Mouse (Mus musculus) kidney, postnatal 36 days (tissue): ENCODE measurements around the gene Tada3.

Experiments
- DNase-seq, 2 experiments: peaks; one replicate each; pipeline ENCODE4 v3.0.0; 2021 to 2022; ENCODE audit warnings: mixed read lengths in 2 of 2

Gene Tada3

GRCm38 (mm10) chr6:113342297-113342696 lies 35.4 kb downstream of the Tada3 start:
- DNase-seq, result peak in 1 of 2 experiments; percentile 31

DNA sequence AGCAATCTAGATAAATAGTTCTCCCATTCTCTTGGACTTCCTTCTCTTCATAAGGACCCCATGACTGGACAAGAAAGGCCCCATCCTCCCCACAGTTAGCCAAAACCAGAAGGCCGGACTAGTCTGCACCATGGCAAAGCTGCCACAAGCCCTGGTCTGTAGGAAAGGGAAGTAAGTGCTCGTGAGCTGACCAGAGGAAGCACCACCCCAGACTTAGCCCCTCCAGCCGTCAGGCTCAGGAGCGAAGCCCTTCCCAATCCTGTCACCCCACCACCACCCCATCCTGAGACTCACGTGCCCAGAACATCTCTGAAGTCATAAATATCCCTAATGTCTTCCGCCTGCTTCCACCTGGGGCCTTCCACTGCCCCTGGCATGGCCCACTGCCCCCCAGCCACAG lies 36.1 kb downstream of the Tada3 start:
- peak in 1 of 2 experiments; percentile 21 for DNase-seq

GRCm38 (mm10) chr6:113336852-113337620 lies 40.6 kb downstream of the Tada3 start:
- peak in 1 of 2 experiments; percentile 71 for DNase-seq

- no peak for DNase-seq
Measured at GRCm38 (mm10) chr6:113334216-113334615, 43.5 kb downstream of the Tada3 start.

GRCm38 (mm10) chr6:113333137-113333950 lies 44.3 kb downstream of the Tada3 start:
- peak; percentile 89 to 90 for DNase-seq

- peak in 1 of 2 experiments; percentile 20 for DNase-seq
Measured at GRCm38 (mm10) chr6:113332734-113333133, 44.9 kb downstream of the Tada3 start.

DNA sequence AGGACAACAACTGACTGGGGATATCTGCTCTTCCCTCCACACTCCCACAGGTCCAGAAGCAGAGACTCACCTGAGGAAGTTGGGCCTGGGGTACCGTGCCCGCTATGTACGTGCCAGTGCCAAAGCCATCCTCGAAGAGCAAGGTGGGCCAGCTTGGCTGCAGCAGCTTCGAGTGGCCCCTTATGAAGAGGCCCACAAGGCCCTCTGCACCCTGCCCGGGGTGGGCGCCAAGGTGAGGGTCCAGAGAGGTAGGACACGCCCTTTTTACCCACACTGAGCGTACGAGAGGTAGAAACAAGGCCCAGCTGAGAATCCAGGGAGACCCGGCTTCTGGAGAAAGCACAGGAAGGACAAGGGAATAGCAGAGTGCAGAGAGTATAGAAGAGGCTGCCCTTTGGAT lies 46.0 kb downstream of the Tada3 start:
- no peak for DNase-seq

DNA sequence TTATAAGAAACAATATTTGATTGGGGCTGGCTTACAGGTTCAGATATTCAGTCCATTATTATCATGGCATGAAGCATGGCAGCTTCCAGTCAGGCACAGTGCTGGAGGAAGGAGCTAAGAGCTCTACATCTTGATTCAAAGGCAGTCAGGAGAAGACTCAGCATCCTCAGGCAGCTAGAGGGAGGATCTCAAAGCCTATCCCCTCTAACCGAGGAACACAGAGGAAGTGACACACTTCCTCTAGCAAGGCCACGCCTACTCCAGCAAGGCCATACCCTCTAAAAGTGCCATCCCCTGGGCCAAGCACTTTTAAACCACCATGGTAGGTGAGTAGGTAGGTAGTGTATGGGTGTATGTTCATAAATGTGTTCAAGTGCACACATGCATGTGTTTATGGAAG lies 47.1 kb downstream of the Tada3 start:
- no peak for DNase-seq

DNA sequence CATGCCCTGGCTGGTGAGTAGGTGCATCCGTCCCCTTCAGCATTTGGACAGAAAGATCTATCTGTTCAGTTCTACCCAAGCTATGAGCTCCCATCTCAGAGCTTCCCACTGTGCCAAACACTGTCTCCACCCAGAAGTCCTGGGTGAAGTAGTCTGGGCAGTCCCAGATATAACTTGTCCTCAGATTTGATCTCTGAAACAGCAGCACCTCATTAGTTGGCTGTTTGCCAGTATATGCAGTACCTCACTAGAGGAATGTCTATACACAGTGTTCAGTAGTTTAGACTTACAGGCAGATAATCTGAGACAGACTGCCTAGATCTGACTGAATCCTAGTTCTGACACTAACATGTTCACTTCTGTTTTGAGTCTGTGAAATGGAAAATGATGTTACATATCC lies 48.3 kb downstream of the Tada3 start:
- DNase-seq, result no peak

DNA sequence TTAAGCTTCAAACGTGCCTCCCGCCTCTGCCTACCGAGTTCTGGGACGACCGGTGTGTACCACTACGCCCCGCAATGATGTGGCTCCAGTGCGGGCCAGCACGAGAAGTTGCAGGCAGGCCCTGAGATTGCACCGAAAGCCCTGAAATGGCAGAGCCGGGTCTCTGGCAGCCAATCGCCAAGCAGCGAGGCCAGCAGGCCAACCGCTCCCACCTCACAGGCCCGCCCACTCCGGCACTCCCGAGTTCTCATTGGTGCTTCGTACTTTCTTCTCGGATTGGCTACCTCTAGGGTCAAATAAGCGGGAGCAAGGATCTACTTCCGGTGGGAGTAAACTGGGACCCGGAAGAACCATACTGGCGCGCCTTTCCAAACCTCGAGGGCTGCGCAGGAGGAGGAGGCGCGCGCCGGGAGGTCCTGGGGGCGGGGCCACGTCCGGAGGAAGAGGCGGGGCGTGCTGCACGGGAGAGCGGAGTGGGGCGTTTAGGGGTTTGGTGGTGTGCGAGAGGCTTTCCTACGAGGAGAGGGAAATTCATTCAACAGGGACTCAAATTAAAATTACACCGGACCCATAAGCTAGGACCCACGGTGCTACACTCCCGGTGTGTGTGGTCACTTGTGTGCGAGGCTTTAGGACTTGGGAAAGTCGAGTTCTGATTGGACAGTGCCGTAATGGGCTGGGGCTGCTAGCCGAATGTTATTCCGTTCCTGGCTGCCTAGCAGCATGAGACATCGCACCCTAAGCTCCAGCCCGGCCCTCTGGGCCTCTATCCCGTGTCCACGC lies 51.0 kb downstream of the Tada3 start, which contains the start of gene Ogg1:
Ogg1 (plus strand) TSS at position 440 of the 783 bp plus-strand sequence.
- DNase-seq, result peak; percentile 98 to 100
